Mouse (Mus musculus): ENCODE measurements around the gene Rnf167. TPM values are rescaled to one million over a fixed set of nuclear protein-coding genes. Genes with fewer than 3 reads are reported as not detected.
A peak's percentile ranks its signal among the peaks of the same experiment; 100 is the strongest.

The Rnf167 gene
- total and polyA plus RNA-seq, 3 experiments = 23.5 to 31.7 (median 25.5) TPM

DNA sequence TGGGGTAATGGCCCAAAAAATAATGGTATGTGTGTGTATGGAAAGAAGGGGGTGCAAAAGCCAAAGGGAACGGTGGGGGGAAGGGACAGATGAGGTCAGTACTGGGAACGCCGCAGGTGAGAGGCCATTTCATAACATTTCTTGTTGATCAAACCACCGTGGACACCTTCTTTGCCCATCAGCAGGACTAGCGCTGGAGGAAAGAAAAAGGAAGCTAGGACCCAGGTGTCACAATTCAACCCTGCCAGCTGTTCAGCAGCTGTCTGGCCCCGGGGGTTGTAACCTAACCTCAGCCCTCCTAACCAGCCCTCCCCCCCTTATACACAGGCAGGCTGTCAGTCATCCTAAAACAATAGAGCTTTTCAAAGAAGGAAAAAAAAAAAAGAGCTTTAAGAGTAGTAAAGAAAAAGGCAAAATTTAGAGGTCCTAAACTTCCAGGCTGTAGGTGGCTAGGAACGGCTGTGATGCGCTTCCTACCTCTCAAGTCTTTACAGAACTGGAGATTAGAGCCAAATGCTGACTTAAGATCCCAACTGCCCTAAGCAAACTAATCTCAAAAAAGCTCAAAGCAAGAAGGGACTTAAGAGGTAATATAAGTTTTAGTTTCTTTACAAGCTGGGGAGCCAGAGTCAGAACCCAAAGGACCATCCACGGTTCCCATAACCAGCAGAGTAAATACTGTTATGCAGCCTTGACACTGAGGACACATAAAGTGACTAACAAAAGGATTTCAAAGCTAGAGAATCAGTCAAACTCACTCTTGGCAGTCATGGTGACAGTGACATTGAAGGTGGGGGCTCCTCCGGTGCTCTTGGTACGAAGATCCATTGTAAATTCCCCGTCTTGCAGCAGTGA lies 5.2 kb downstream of the Rnf167 start:
- Histone ChIP-seq H3K4me1 (ENCODE audit: control insufficient read depth in 1 of 2, insufficient read depth in 2 of 2) (peaks cover 24 to 56% of the 10 kb centered on the region in 2 experiments), H3K27ac (ENCODE audit: insufficient read depth, low read depth) (peak overlapping the region; percentile 35), H3K27me3 (replicated peaks) (no peaks in the 10 kb centered on the region), H3K9ac (ENCODE audit: insufficient read depth, low read depth) (peak overlapping the region; percentile 99), H3K4me2 (ENCODE audit: insufficient read depth, low read depth, poor library complexity, severe bottlenecking) (peak overlapping the region; percentile 87), H3K4me3 (replicated peaks in 1 of 3; ENCODE audit: low read depth in 2 of 3, low read length in 2 of 3, poor library complexity in 1 of 3) (peak overlapping the region; percentile 74 to 99 (median 78)), H3K79me2 (replicated peaks; ENCODE audit: control insufficient read depth, extremely low read depth, insufficient read depth, poor library complexity, severe bottlenecking) (peaks cover 70% of the 10 kb centered on the region), H3K9me3 (replicated peaks; ENCODE audit: low read length) (no peaks in the 10 kb centered on the region), H3K36me3 (replicated peaks in 1 of 2; ENCODE audit: control insufficient read depth in 1 of 2, insufficient read depth in 1 of 2, low read length in 1 of 2) (peaks cover 38 to 49% of the 10 kb centered on the region in 2 experiments)
- in situ Hi-C loops (cut with MboI; ENCODE audit: low pct_ligation_motif_present, low pct_unique_long_range_greater_than_20kb, low sequenced_read_pairs) (no loop called here), dilution Hi-C loops (cut with MboI; ENCODE audit: extremely low pct_ligation_motif_present, extremely low pct_unique_long_range_greater_than_20kb, low sequenced_read_pairs) (no loop called here)
- DNase-seq (ENCODE audit: extremely low read depth) = peak; percentile 68
- TF ChIP-seq GABPA (IDR thresholded peaks at IDR 0.05; ENCODE audit: insufficient replicate concordance, low read depth, low read length) (no peak), SIN3A (IDR thresholded peaks at IDR 0.05; ENCODE audit: low read length) (peak; percentile 57; the same call in 1 of the 2 replicates), MAFK (IDR thresholded peaks at IDR 0.05; ENCODE audit: insufficient replicate concordance, low read length) (no peak), MYC (IDR thresholded peaks at IDR 0.05; ENCODE audit: low read depth, low read length) (no peak), MAX (IDR thresholded peaks at IDR 0.05; ENCODE audit: low read length) (no peak), ETS1 (conservative IDR thresholded peaks at IDR 0.05; ENCODE audit: low read depth, low read length) (peak; percentile 71; the same call in 1 of the 2 replicates)

DNA sequence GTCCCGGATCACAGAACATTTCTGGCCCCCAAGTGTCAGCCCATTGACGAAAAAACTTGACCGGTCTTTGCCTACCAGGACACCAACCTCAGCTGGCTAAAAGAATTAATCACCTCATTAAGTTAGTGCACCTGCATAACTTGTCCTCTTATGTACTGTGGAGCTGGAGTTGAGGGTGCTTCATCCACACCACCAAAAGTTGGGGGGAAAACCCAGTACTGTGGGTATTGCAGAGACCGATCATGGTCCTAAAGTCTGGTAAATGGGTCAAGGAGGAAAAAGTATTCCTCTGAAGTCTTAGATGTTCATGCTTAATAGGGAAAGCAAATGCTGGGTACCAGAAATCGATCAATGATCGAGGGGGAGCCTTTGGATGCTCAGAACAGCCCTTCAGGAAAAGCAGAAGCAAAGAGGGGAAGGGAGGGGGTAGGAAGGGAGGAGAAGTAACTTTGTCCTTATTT lies 5.9 kb downstream of the Rnf167 start:
- Histone ChIP-seq H3K27me3 (replicated peaks) (no peaks in the 10 kb centered on the region), H3K79me2 (replicated peaks; ENCODE audit: control insufficient read depth, extremely low read depth, insufficient read depth, poor library complexity, severe bottlenecking) (peaks cover 65% of the 10 kb centered on the region), H3K4me2 (ENCODE audit: insufficient read depth, low read depth, poor library complexity, severe bottlenecking) (peak overlapping the region; percentile 87), H3K27ac (ENCODE audit: insufficient read depth, low read depth) (peak overlapping the region; percentile 35), H3K36me3 (replicated peaks in 1 of 2; ENCODE audit: control insufficient read depth in 1 of 2, insufficient read depth in 1 of 2, low read length in 1 of 2) (peaks cover 38 to 49% of the 10 kb centered on the region in 2 experiments), H3K9me3 (replicated peaks; ENCODE audit: low read length) (no peaks in the 10 kb centered on the region), H3K9ac (ENCODE audit: insufficient read depth, low read depth) (peak overlapping the region; percentile 99), H3K4me1 (ENCODE audit: control insufficient read depth in 1 of 2, insufficient read depth in 2 of 2) (peaks cover 24 to 62% of the 10 kb centered on the region in 2 experiments), H3K4me3 (replicated peaks in 1 of 3; ENCODE audit: low read depth in 2 of 3, low read length in 2 of 3, poor library complexity in 1 of 3) (peak overlapping the region; percentile 74 to 99 (median 78))
- dilution Hi-C loops (cut with MboI; ENCODE audit: extremely low pct_ligation_motif_present, extremely low pct_unique_long_range_greater_than_20kb, low sequenced_read_pairs) (no loop called here), in situ Hi-C loops (cut with MboI; ENCODE audit: low pct_ligation_motif_present, low pct_unique_long_range_greater_than_20kb, low sequenced_read_pairs) (no loop called here)
- DNase-seq (ENCODE audit: extremely low read depth) = no peak
- TF ChIP-seq CHD1 (IDR thresholded peaks at IDR 0.05; ENCODE audit: low read depth, low read length) (no peak; the same call in 1 of the 2 replicates), POLR2AphosphoS2 (IDR thresholded peaks at IDR 0.05; ENCODE audit: low read depth, low read length) (peak; percentile 88)

DNA sequence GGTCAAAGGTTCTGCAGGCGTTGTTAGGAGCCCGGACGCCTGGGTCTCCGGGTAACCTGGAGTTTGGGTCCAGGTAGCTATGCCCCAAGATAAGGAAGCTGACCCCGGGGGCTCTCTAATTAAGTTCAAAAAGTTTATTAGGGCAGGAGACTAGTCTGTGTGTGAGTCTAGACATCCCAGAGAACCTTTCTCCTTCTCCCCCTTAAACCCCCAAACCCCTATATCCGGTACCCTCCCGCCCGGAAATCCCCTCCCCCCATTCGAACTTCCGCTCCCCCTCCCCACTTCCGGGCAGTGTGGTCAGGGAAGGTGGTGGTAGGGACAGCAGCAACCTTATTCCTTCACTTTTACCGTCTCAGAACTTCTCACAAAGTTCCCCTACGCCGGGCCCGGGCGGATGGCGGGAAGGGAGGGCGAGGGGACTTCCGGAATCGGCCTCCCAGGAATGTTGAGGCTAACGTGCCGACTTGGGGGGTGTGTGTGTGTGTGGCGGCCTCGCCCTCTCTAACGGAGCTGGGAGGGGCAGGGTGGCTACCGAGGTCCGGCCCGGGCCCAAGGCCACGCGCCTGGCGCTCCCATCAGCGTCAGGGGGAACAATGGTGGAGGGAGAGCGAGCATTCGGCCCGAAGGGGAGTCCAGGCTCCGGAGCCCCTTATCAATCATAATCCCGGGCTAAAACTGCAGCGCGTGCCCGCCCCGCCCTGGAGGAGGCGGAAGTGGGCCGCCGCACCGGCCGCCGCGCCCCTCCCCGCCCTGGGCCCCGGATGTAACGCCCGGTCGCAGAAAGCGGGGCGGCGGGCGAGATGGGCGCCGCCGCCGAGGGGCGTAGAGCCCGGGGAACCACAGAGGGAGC lies 6.5 kb downstream of the Rnf167 start:
- Histone ChIP-seq H3K27ac (ENCODE audit: insufficient read depth, low read depth) (peak overlapping the region; percentile 96), H3K4me2 (ENCODE audit: insufficient read depth, low read depth, poor library complexity, severe bottlenecking) (peak overlapping the region; percentile 87), H3K27me3 (replicated peaks) (no peaks in the 10 kb centered on the region), H3K36me3 (replicated peaks in 1 of 2; ENCODE audit: control insufficient read depth in 1 of 2, insufficient read depth in 1 of 2, low read length in 1 of 2) (peaks cover 38 to 51% of the 10 kb centered on the region in 2 experiments), H3K4me1 (ENCODE audit: control insufficient read depth in 1 of 2, insufficient read depth in 2 of 2) (peaks cover 24 to 64% of the 10 kb centered on the region in 2 experiments), H3K4me3 (replicated peaks in 1 of 3; ENCODE audit: low read depth in 2 of 3, low read length in 2 of 3, poor library complexity in 1 of 3) (peak overlapping the region; percentile 74 to 99 (median 78)), H3K9me3 (replicated peaks; ENCODE audit: low read length) (no peaks in the 10 kb centered on the region), H3K9ac (ENCODE audit: insufficient read depth, low read depth) (peak overlapping the region; percentile 99), H3K79me2 (replicated peaks; ENCODE audit: control insufficient read depth, extremely low read depth, insufficient read depth, poor library complexity, severe bottlenecking) (peaks cover 58% of the 10 kb centered on the region)
- DNase-seq (ENCODE audit: extremely low read depth) = peak; percentile 75
- in situ Hi-C loops (cut with MboI; ENCODE audit: low pct_ligation_motif_present, low pct_unique_long_range_greater_than_20kb, low sequenced_read_pairs) (no loop called here), dilution Hi-C loops (cut with MboI; ENCODE audit: extremely low pct_ligation_motif_present, extremely low pct_unique_long_range_greater_than_20kb, low sequenced_read_pairs) (no loop called here)
- 0 out of 2 replicates have a peak, but pooled peaks have one; percentile 53 for TF ChIP-seq MYC (IDR thresholded peaks at IDR 0.05; ENCODE audit: low read depth, low read length)
- TF ChIP-seq HCFC1 (IDR thresholded peaks at IDR 0.05; ENCODE audit: low read depth, low read length) = peak; percentile 78
- TF ChIP-seq ZC3H11A (IDR thresholded peaks at IDR 0.05; ENCODE audit: low read depth, low read length) = no peak
- TF ChIP-seq TCF12 (IDR thresholded peaks at IDR 0.05; ENCODE audit: low read depth, low read length) = peak; percentile 64; the same call in 1 of the 2 replicates
- TF ChIP-seq RAD21 (IDR thresholded peaks at IDR 0.05; ENCODE audit: low read depth, low read length) = no peak
- TF ChIP-seq IRF4 (IDR thresholded peaks at IDR 0.05; ENCODE audit: low read depth, low read length) = peak; percentile 65; the same call in 1 of the 2 replicates
- TF ChIP-seq GABPA (IDR thresholded peaks at IDR 0.05; ENCODE audit: insufficient replicate concordance, low read depth, low read length) = no peak
- no peak; the same call in 1 of the 2 replicates for TF ChIP-seq ZMIZ1 (IDR thresholded peaks at IDR 0.05; ENCODE audit: low read depth, low read length)
- peak; percentile 35; the same call in 1 of the 2 replicates for TF ChIP-seq MEF2A (IDR thresholded peaks at IDR 0.05; ENCODE audit: borderline replicate concordance, low read depth, low read length)
- peak; percentile 60; the same call in 1 of the 2 replicates for TF ChIP-seq POLR2AphosphoS2 (IDR thresholded peaks at IDR 0.05; ENCODE audit: low read depth, low read length)
- TF ChIP-seq ZKSCAN1 (IDR thresholded peaks at IDR 0.05; ENCODE audit: borderline replicate concordance, low read depth, low read length) = no peak
- TF ChIP-seq RCOR1 (conservative IDR thresholded peaks at IDR 0.05; ENCODE audit: low read depth, low read length) = peak; percentile 78
- peak; percentile 69; the same call in 1 of the 2 replicates for TF ChIP-seq E2F4 (IDR thresholded peaks at IDR 0.05; ENCODE audit: insufficient replicate concordance, low read depth, low read length)
- TF ChIP-seq CHD1 (IDR thresholded peaks at IDR 0.05; ENCODE audit: low read depth, low read length) = peak; percentile 76; the same call in 1 of the 2 replicates

Measured in CH12.LX (cell line).